Mouse (Mus musculus) CH12.LX (cell line): ENCODE results near the gene Rab36. TPM values are rescaled to one million over a fixed set of nuclear protein-coding genes. Genes with fewer than 3 reads are reported as not detected.

ENCODE experiments used
- DNase-seq: peaks from one replicate; pipeline ENCODE4 v3.0.0-alpha.2; 2013; ENCODE audit errors: extremely low read depth
- H3K27ac ChIP-seq: 2 replicates; pipeline ENCODE4 v1.5.1; 2012; ENCODE audit warnings: low read depth, mild to moderate bottlenecking, control low read depth, moderate library complexity; ENCODE audit not compliant: insufficient read depth
- H3K27me3 ChIP-seq: replicated peaks from 2 replicates; pipeline ENCODE3; 2012; ENCODE audit warnings: inconsistent platforms
- H3K36me3 ChIP-seq, 2 experiments: replicated peaks in 1 of 2; 2 replicates each; pipeline versions ENCODE3 to v1.6.1; 2012; ENCODE audit warnings: inconsistent platforms in 1 of 2, low read length in 1 of 2, mild to moderate bottlenecking in 1 of 2, mixed read lengths in 1 of 2, moderate library complexity in 1 of 2; ENCODE audit not compliant: control insufficient read depth in 1 of 2, insufficient read depth in 1 of 2
- H3K4me1 ChIP-seq, 2 experiments: 2 replicates each; pipeline ENCODE4 v1.6.1; 2012; ENCODE audit warnings: inconsistent platforms in 1 of 2, moderate library complexity in 1 of 2; ENCODE audit not compliant: insufficient read depth in 2 of 2, control insufficient read depth in 1 of 2
- H3K4me2 ChIP-seq: 2 replicates; pipeline ENCODE4 v1.6.1; 2012; ENCODE audit warnings: low read depth, mild to moderate bottlenecking, control low read depth; ENCODE audit not compliant: poor library complexity, insufficient read depth, severe bottlenecking
- H3K4me3 ChIP-seq, 3 experiments: fragments of 150-350 bp in 1 of 3; sonication (generic) in 1 of 3; replicated peaks in 1 of 3; 2 replicates each; pipeline versions ENCODE3 to v1.5.1; 2011 to 2012; ENCODE audit warnings: low read depth in 2 of 3, low read length in 2 of 3, mild to moderate bottlenecking in 2 of 3, moderate library complexity in 2 of 3, control low read depth in 1 of 3, improper control_type of control experiment in 1 of 3, inconsistent platforms in 1 of 3, mixed read lengths in 1 of 3; ENCODE audit not compliant: poor library complexity in 1 of 3
- H3K79me2 ChIP-seq: replicated peaks from 2 replicates; pipeline ENCODE4 v1.6.1; 2012; ENCODE audit warnings: mild to moderate bottlenecking, moderate library complexity; ENCODE audit not compliant: control insufficient read depth, poor library complexity, insufficient read depth, severe bottlenecking; ENCODE audit errors: extremely low read depth
- H3K9ac ChIP-seq: 2 replicates; pipeline ENCODE4 v1.6.1; 2012; ENCODE audit warnings: low read depth, mild to moderate bottlenecking, control low read depth, moderate library complexity; ENCODE audit not compliant: insufficient read depth
- H3K9me3 ChIP-seq: replicated peaks from 2 replicates; pipeline ENCODE3; 2012; ENCODE audit warnings: low read length, inconsistent platforms, mixed read lengths
- BHLHE40 ChIP-seq: IDR thresholded peaks from 2 replicates; pipeline ENCODE4 v1.6.1; 2011; ENCODE audit warnings: mild to moderate bottlenecking, low read depth, low read length, improper control_type of control experiment
- CHD2 ChIP-seq: IDR thresholded peaks from 2 replicates; pipeline ENCODE4 v1.6.1; 2011; ENCODE audit warnings: low read length, improper control_type of control experiment
- CTCF ChIP-seq, 2 experiments: IDR thresholded peaks in 1 of 2; conservative IDR thresholded peaks in 1 of 2; 2 replicates each; pipeline ENCODE4 v1.5.1; 2011 to 2012; ENCODE audit warnings: low read depth in 2 of 2, low read length in 2 of 2, improper control_type of control experiment in 1 of 2, inconsistent platforms in 1 of 2, mild to moderate bottlenecking in 1 of 2, moderate library complexity in 1 of 2
- E2F4 ChIP-seq: IDR thresholded peaks from 2 replicates; pipeline ENCODE4 v1.6.1; 2011; ENCODE audit warnings: low read depth, low read length, improper control_type of control experiment; ENCODE audit not compliant: insufficient replicate concordance
- ELF1 ChIP-seq: IDR thresholded peaks from 2 replicates; pipeline ENCODE4 v1.6.1; 2014; ENCODE audit warnings: low read depth, mild to moderate bottlenecking, inconsistent platforms, low read length, improper control_type of control experiment
- IRF4 ChIP-seq: IDR thresholded peaks from 2 replicates; pipeline ENCODE4 v1.6.1; 2014; ENCODE audit warnings: low read depth, mild to moderate bottlenecking, inconsistent platforms, low read length, improper control_type of control experiment
- JUN ChIP-seq: IDR thresholded peaks from 2 replicates; pipeline ENCODE4 v1.6.1; 2011; ENCODE audit warnings: low read depth, mild to moderate bottlenecking, low read length, improper control_type of control experiment, moderate library complexity; ENCODE audit not compliant: insufficient read depth
- KAT2A ChIP-seq: IDR thresholded peaks from 2 replicates; pipeline ENCODE4 v1.6.1; 2012; ENCODE audit warnings: low read length, improper control_type of control experiment, inconsistent platforms; ENCODE audit not compliant: insufficient replicate concordance
- MAX ChIP-seq: IDR thresholded peaks from 2 replicates; pipeline ENCODE4 v1.6.1; 2011; ENCODE audit warnings: low read length, improper control_type of control experiment
- MAZ ChIP-seq: IDR thresholded peaks from 2 replicates; pipeline ENCODE4 v1.6.1; 2012; ENCODE audit warnings: low read depth, mild to moderate bottlenecking, inconsistent platforms, low read length, improper control_type of control experiment, moderate library complexity
- MEF2A ChIP-seq: IDR thresholded peaks from 2 replicates; pipeline ENCODE4 v1.6.1; 2014; ENCODE audit warnings: low read depth, mild to moderate bottlenecking, inconsistent platforms, low read length, improper control_type of control experiment, borderline replicate concordance
- MXI1 ChIP-seq: IDR thresholded peaks from 2 replicates; pipeline ENCODE4 v1.6.1; 2011; ENCODE audit warnings: mild to moderate bottlenecking, low read depth, low read length, improper control_type of control experiment
- NRF1 ChIP-seq: IDR thresholded peaks from 2 replicates; pipeline ENCODE4 v1.6.1; 2014; ENCODE audit warnings: low read depth, mild to moderate bottlenecking, inconsistent platforms, low read length, improper control_type of control experiment, moderate library complexity
- PAX5 ChIP-seq: IDR thresholded peaks from 2 replicates; pipeline ENCODE4 v1.6.1; 2012; ENCODE audit warnings: low read length, inconsistent platforms, mixed read lengths
- RAD21 ChIP-seq: IDR thresholded peaks from 2 replicates; pipeline ENCODE4 v1.6.1; 2011; ENCODE audit warnings: low read depth, mild to moderate bottlenecking, low read length, improper control_type of control experiment, moderate library complexity
- RCOR1 ChIP-seq: conservative IDR thresholded peaks from 2 replicates; pipeline ENCODE4 v1.6.1; 2012; ENCODE audit warnings: low read depth, mild to moderate bottlenecking, inconsistent platforms, low read length, improper control_type of control experiment
- SMC3 ChIP-seq: IDR thresholded peaks from 2 replicates; pipeline ENCODE4 v1.6.1; 2011; ENCODE audit warnings: low read depth, low read length, improper control_type of control experiment
- TBP ChIP-seq: conservative IDR thresholded peaks from 2 replicates; pipeline ENCODE4 v1.6.1; 2011; ENCODE audit warnings: low read depth, low read length, improper control_type of control experiment
- UBTF ChIP-seq: IDR thresholded peaks from 2 replicates; pipeline ENCODE4 v1.6.1; 2012; ENCODE audit warnings: low read depth, mild to moderate bottlenecking, inconsistent platforms, low read length, improper control_type of control experiment, moderate library complexity
- USF2 ChIP-seq: conservative IDR thresholded peaks from 2 replicates; pipeline ENCODE4 v1.6.1; 2011; ENCODE audit warnings: low read depth, low read length, improper control_type of control experiment
- ZC3H11A ChIP-seq: IDR thresholded peaks from 2 replicates; pipeline ENCODE4 v1.6.1; 2012; ENCODE audit warnings: low read depth, mild to moderate bottlenecking, inconsistent platforms, low read length, improper control_type of control experiment
- ZKSCAN1 ChIP-seq: IDR thresholded peaks from 2 replicates; pipeline ENCODE4 v1.6.1; 2012; ENCODE audit warnings: low read depth, inconsistent platforms, low read length, improper control_type of control experiment, borderline replicate concordance
- ZMIZ1 ChIP-seq: IDR thresholded peaks from 2 replicates; pipeline ENCODE4 v1.6.1; 2012; ENCODE audit warnings: low read depth, mild to moderate bottlenecking, inconsistent platforms, low read length, improper control_type of control experiment
- ZNF384 ChIP-seq: IDR thresholded peaks from 2 replicates; pipeline ENCODE4 v1.6.1; 2012; ENCODE audit warnings: low read depth, low read length, improper control_type of control experiment, inconsistent platforms
- dilution Hi-C: fragments of 300-500 bp; cut with MboI; formaldehyde crosslinking; loops from 2 replicates; pipeline ENCODE4 v1.14.3; 2020; ENCODE audit warnings: low sequenced_read_pairs; ENCODE audit not compliant: extremely low pct_unique_long_range_greater_than_20kb, extremely low pct_ligation_motif_present
- in situ Hi-C: fragments of 300-500 bp; cut with MboI; formaldehyde crosslinking; loops from 3 replicates; pipeline ENCODE4 v1.14.3; 2019; ENCODE audit warnings: low sequenced_read_pairs, low pct_ligation_motif_present, low pct_unique_long_range_greater_than_20kb, mixed read lengths
- polyA plus RNA-seq: library from polyadenylated mRNA; unstranded; fragments of >175 nt; gene quantifications from 2 replicates; pipeline ENCODE4 v1.2.1, GENCODE M21; 2012; ENCODE audit warnings: low read depth; ENCODE audit not compliant: insufficient read length
- total RNA-seq, 2 experiments: library from RNA; depleted of rRNA; stranded (reverse); fragments of 300-350 nt in 1 of 2; fragments of >200 nt in 1 of 2; gene quantifications; 2 replicates each; pipeline ENCODE4 v1.2.3; 2012 to 2014

The Rab36 gene
- total and polyA plus RNA-seq, 3 experiments: 0.34 to 1.2 (median 0.59) TPM

DNA sequence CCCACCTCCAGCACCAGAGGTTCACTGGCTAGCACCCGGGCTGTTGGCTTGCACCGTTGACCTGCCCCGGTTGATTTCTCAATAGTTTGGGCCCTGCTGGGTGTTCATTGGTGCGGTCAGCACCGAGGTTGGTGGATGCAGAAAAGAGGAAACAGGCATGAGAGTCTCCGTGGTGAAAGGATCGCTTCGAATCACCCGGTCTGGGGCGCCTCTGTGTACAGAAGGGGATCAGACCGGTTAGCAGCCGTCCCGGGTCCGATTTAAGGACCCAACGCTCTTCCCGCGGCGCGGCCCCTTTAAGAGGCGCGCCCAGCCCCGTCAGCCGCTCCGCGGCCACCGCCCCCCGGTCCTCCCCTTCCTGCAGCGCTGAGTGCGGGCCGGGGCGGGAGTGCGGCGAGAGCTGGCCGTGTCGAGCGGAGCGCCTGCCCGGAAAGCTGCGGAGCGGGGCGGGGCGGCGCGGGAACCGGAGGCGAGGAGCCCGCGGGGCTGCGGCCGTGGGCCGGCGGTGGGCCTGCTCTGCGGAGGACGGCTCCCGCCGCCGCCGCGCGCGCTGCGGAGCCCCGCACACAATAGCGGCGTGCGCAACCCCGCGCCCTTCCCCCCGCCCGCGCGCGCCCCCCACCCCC is 23.5 kb downstream of the Rab36 start, which contains the start of gene Bcr (continued):
- TF ChIP-seq ZMIZ1 (no peak), ZNF384 (no peak), BHLHE40 (no peak)

- in situ Hi-C loops: loop anchor here (5.0 kb wide), 1 partner anchor 91 kb away; no protein-coding TSS in a partner anchor
- DNase-seq: no peak
- Histone ChIP-seq H3K4me2 (peak overlapping the region; percentile 53), H3K9me3 (no peaks in the 10 kb centered on the region), H3K4me3 (peak overlapping the region; percentile 73 to 85 (median 76)), H3K27me3 (no peaks in the 10 kb centered on the region), H3K4me1 (peaks cover 18 to 71% of the 10 kb centered on the region in 2 experiments), H3K36me3 (peaks cover 4 to 30% of the 10 kb centered on the region in 2 experiments), H3K9ac (peak overlapping the region; percentile 49), H3K79me2 (peaks cover 33% of the 10 kb centered on the region)
- dilution Hi-C loops: no loop called here
- TF ChIP-seq RAD21 (no peak), UBTF (no peak; the same call in 1 of the 2 replicates), CHD2 (no peak), NRF1 (peak; percentile 54), ZKSCAN1 (no peak), ZC3H11A (no peak)
- TF ChIP-seq, all 38 proteins: peak for 1
- H3K27ac ChIP-seq: no peak overlapping the region
Observed at GRCm38 (mm10) chr10:75060843-75061235, 24.0 kb downstream of the Rab36 start.

- DNase-seq: no peak
- H3K4me3 ChIP-seq: peak overlapping the region; percentile 49 to 85 (median 76)
- no peak for TF ChIP-seq CTCF (conservative IDR thresholded peaks at IDR 0.05 in 1 of 2, IDR thresholded peaks at IDR 0.05 in 1 of 2; ENCODE audit: low read depth in 2 of 2, low read length in 2 of 2)
- TF ChIP-seq RCOR1: no peak
- TF ChIP-seq PAX5: no peak
- TF ChIP-seq JUN: no peak
- TF ChIP-seq MEF2A: no peak
- no peak for TF ChIP-seq TBP
- peak; percentile 47; the same call in 1 of the 2 replicates for TF ChIP-seq UBTF
- no peak for TF ChIP-seq E2F4
- peak; percentile 46; the same call in 1 of the 2 replicates for TF ChIP-seq MXI1
- no peak for TF ChIP-seq MAZ
- no peak for TF ChIP-seq SMC3
- TF ChIP-seq IRF4: no peak
- TF ChIP-seq USF2: no peak
- TF ChIP-seq MAX: peak; percentile 53; the same call in 1 of the 2 replicates
- no peak; the same call in 1 of the 2 replicates for TF ChIP-seq ELF1
- no peak for TF ChIP-seq KAT2A
- H3K36me3 ChIP-seq: peaks cover 4 to 35% of the 10 kb centered on the region in 2 experiments
- H3K9me3 ChIP-seq: no peaks in the 10 kb centered on the region
- in situ Hi-C loops: loop anchor here (5.0 kb wide), 1 partner anchor 91 kb away; no protein-coding TSS in a partner anchor
- no peaks in the 10 kb centered on the region for H3K27me3 ChIP-seq
- H3K27ac ChIP-seq: no peak overlapping the region
- H3K4me2 ChIP-seq: peak overlapping the region; percentile 53
- dilution Hi-C loops: no loop called here
- peaks cover 11 to 69% of the 10 kb centered on the region in 2 experiments for H3K4me1 ChIP-seq
- peaks cover 36% of the 10 kb centered on the region for H3K79me2 ChIP-seq
- H3K9ac ChIP-seq: peak overlapping the region; percentile 49; the same call in 1 of the 2 replicates
Observed at GRCm38 (mm10) chr10:75061341-75062188, 24.7 kb downstream of the Rab36 start.
